In genomic region chr4:46094916-46095825, GRCm38 (mm10) we compare ENCODE assay signal across 8 mouse cellular contexts. TPM values are rescaled to one million over a fixed set of nuclear protein-coding genes. Genes with fewer than 3 reads are reported as not detected.
DNase-seq lines count a peak whose midpoint lies in the region; ATAC-seq and TF ChIP-seq lines count a peak whose summit lies in the region.
"Had no signal": no experiment of that assay in that cellular context is flagged by ENCODE, and none has a peak within 500 bp of the region (broad histone marks: within the 10 kb centered on the region; RNA-seq: fewer than 3 reads in every experiment).

No protein-coding gene starts in this region.

- WGBS in hindbrain, postnatal 0 days, result 35% methylated on average over 15 of the region's 15 CpGs
- WGBS in midbrain, embryonic 10.5 days, result 86% methylated on average over 15 of the region's 15 CpGs
- 66% methylated on average over 15 of the region's 15 CpGs for WGBS in stomach, postnatal 0 days

- H3K4me3 ChIP-seq in left cerebral cortex, adult 2 months, result no peak overlapping the region
- H3K4me3 ChIP-seq in hindbrain, postnatal 0 days (ENCODE audit: low read length), result no peak overlapping the region
- H3K4me3 ChIP-seq in midbrain, embryonic 10.5 days, result no peak overlapping the region
- no peak overlapping the region for H3K4me3 ChIP-seq in stomach, postnatal 0 days (ENCODE audit: low read depth, low read length)

- H3K4me2 ChIP-seq in hindbrain, postnatal 0 days (ENCODE audit: low read depth, low read length), result no peak overlapping the region
- no peak overlapping the region for H3K4me2 ChIP-seq in stomach, postnatal 0 days (replicated peaks; ENCODE audit: low read depth)

- TF ChIP-seq CTCF in left cerebral cortex, adult 2 months (IDR thresholded peaks at IDR 0.05), result no peak
- no peak for TF ChIP-seq CTCF in hindbrain, postnatal 0 days (IDR thresholded peaks at IDR 0.05; ENCODE audit: low read depth)
- no peak for TF ChIP-seq CTCF in stomach, postnatal 0 days (IDR thresholded peaks at IDR 0.05; ENCODE audit: low read depth)

- intact Hi-C loops in left cerebral cortex, adult 2 months (cut with DNase I), result no loop called here
- intact Hi-C loops in left cerebral cortex, postnatal 25 days (cut with DNase I), result no loop called here

- H3K4me1 ChIP-seq in hindbrain, postnatal 0 days (ENCODE audit: insufficient read depth, low read length), result no peaks in the 10 kb centered on the region; the same call in none of the 2 replicates
- H3K4me1 ChIP-seq in midbrain, embryonic 10.5 days, result peaks cover 14% of the 10 kb centered on the region
- H3K4me1 ChIP-seq in stomach, postnatal 0 days (replicated peaks; ENCODE audit: control insufficient read depth, insufficient read depth), result no peaks in the 10 kb centered on the region

- DNase-seq in left cerebral cortex, adult 2 months (ENCODE audit: extremely low spot score in 1 of 2, low spot score in 2 of 2), result no peak
- DNase-seq in left cerebral cortex, postnatal 25 days (ENCODE audit: low spot score in 2 of 2), result no peak
- DNase-seq in Muller cell, postnatal 12 days (ENCODE audit: inconsistent ontology term), result peak; percentile 94
- DNase-seq in cerebellum, adult 9-10 months, result peak; percentile 81
- peak; percentile 66 for DNase-seq in hindbrain, postnatal 0 days (ENCODE audit: low spot score)
- DNase-seq in midbrain, embryonic 10.5 days (ENCODE audit: low spot score), result no peak
- DNase-seq in stomach, postnatal 0 days (ENCODE audit: low spot score), result no peak
- DNase-seq: adrenal gland, postnatal 10 days had no signal

- ATAC-seq in hindbrain, postnatal 0 days, result peak; percentile 62
- no peak for ATAC-seq in stomach, postnatal 0 days (ENCODE audit: low FRiP score, low TSS enrichment)

- no peak for TF ChIP-seq EP300 in stomach, postnatal 0 days (optimal IDR thresholded peaks at IDR 0.05)

- H3K27ac ChIP-seq in left cerebral cortex, adult 2 months, result peak overlapping the region; percentile 40
- H3K27ac ChIP-seq in hindbrain, postnatal 0 days, result 0 out of 2 replicates have a peak overlapping the region, but pooled peaks have one; percentile 7
- H3K27ac ChIP-seq in midbrain, embryonic 10.5 days (replicated peaks), result no peak overlapping the region
- H3K27ac ChIP-seq in stomach, postnatal 0 days (replicated peaks), result no peak overlapping the region

- no peak overlapping the region for H3K9ac ChIP-seq in hindbrain, postnatal 0 days (replicated peaks; ENCODE audit: low read length)
- H3K9ac ChIP-seq in stomach, postnatal 0 days (ENCODE audit: low read length), result no peak overlapping the region

- H3K9me3 ChIP-seq in hindbrain, postnatal 0 days (ENCODE audit: low read length), result no peaks in the 10 kb centered on the region
- H3K9me3 ChIP-seq in midbrain, embryonic 10.5 days (replicated peaks), result no peaks in the 10 kb centered on the region
- no peaks in the 10 kb centered on the region for H3K9me3 ChIP-seq in stomach, postnatal 0 days (ENCODE audit: control insufficient read depth, low read length)

- no peaks in the 10 kb centered on the region for H3K36me3 ChIP-seq in hindbrain, postnatal 0 days (ENCODE audit: insufficient read depth, low read length)
- no peaks in the 10 kb centered on the region for H3K36me3 ChIP-seq in midbrain, embryonic 10.5 days
- H3K36me3 ChIP-seq in stomach, postnatal 0 days (ENCODE audit: control insufficient read depth, insufficient read depth, low read length), result no peaks in the 10 kb centered on the region

- no peaks in the 10 kb centered on the region for H3K27me3 ChIP-seq in hindbrain, postnatal 0 days (ENCODE audit: insufficient read depth, low read length)
- no peaks in the 10 kb centered on the region for H3K27me3 ChIP-seq in midbrain, embryonic 10.5 days (ENCODE audit: low read depth, poor library complexity, severe bottlenecking)
- no peaks in the 10 kb centered on the region for H3K27me3 ChIP-seq in stomach, postnatal 0 days (ENCODE audit: control insufficient read depth, insufficient read depth, low read length)

RNA-seq across cellular contexts. Expression of gene Ncbp1, which starts 43.2 kb away (rescaled TPM):
- 10 to 100 TPM; 47.4 to 49.5 TPM for total RNA-seq in left cerebral cortex, adult 2 months (2021)
- total RNA-seq in left cerebral cortex, postnatal 25 days (2021), result 10 to 100 TPM; 51.3 to 54.9 TPM
- 34.8 and 35.3 TPM in 2 replicates for total RNA-seq in hindbrain, postnatal 0 days (2014; rRNA removed)
- polyA plus RNA-seq in hindbrain, postnatal 0 days (2015; fragmentation: Nextera tagmentation; extraction: Ambion mirVana), result 44.7 and 46.2 TPM in 2 replicates
- 127 and 133 TPM in 2 replicates for polyA plus RNA-seq in midbrain, embryonic 10.5 days (2016; fragmentation: Nextera tagmentation; extraction: Ambion mirVana)
- polyA plus RNA-seq in stomach, postnatal 0 days (2015; fragmentation: Nextera tagmentation; extraction: Ambion mirVana), result 27.0 and 27.8 TPM in 2 replicates

RNA-seq across cellular contexts. Expression of gene Tstd2, which starts 43.3 kb away (rescaled TPM):
- total RNA-seq in left cerebral cortex, adult 2 months (2021), result 10 to 100 TPM; 17.8 to 18.6 TPM
- total RNA-seq in left cerebral cortex, postnatal 25 days (2021), result 10 to 100 TPM; 14.2 to 17.7 TPM
- total RNA-seq in hindbrain, postnatal 0 days (2014; rRNA removed), result 20.2 and 25.5 TPM in 2 replicates
- 18.5 and 22.4 TPM in 2 replicates for polyA plus RNA-seq in hindbrain, postnatal 0 days (2015; fragmentation: Nextera tagmentation; extraction: Ambion mirVana)
- polyA plus RNA-seq in midbrain, embryonic 10.5 days (2016; fragmentation: Nextera tagmentation; extraction: Ambion mirVana), result 62.8 and 63.6 TPM in 2 replicates
- 14.5 and 17.2 TPM in 2 replicates for polyA plus RNA-seq in stomach, postnatal 0 days (2015; fragmentation: Nextera tagmentation; extraction: Ambion mirVana)

RNA-seq across cellular contexts. Expression of gene Tmod1, which starts 56.4 kb away (rescaled TPM):
- total RNA-seq in left cerebral cortex, adult 2 months (2021), result 10 to 100 TPM; 45.5 to 49.1 TPM
- 10 to 100 TPM; 39.6 to 48.7 TPM for total RNA-seq in left cerebral cortex, postnatal 25 days (2021)
- total RNA-seq in hindbrain, postnatal 0 days (2014; rRNA removed), result 0.58 and 1.3 TPM in 2 replicates
- polyA plus RNA-seq in hindbrain, postnatal 0 days (2015; fragmentation: Nextera tagmentation; extraction: Ambion mirVana), result 2.3 and 2.5 TPM in 2 replicates
- polyA plus RNA-seq in midbrain, embryonic 10.5 days (2016; fragmentation: Nextera tagmentation; extraction: Ambion mirVana), result 1.6 and 3.0 TPM in 2 replicates
- polyA plus RNA-seq in stomach, postnatal 0 days (2015; fragmentation: Nextera tagmentation; extraction: Ambion mirVana), result 3.2 and 3.4 TPM in 2 replicates

Comparison
In these comparisons a context has a peak if more than half of its experiments do, and no peak if none do; other contexts are left out.
1. DNase-seq: peak in Muller cell, postnatal 12 days (single experiment), cerebellum, adult 9-10 months (single experiment) and hindbrain, postnatal 0 days (single experiment); none in left cerebral cortex, adult 2 months (0 of 2), left cerebral cortex, postnatal 25 days (0 of 2), midbrain, embryonic 10.5 days (single experiment) and stomach, postnatal 0 days (single experiment).
2. H3K27ac ChIP-seq: peak in left cerebral cortex, adult 2 months (single experiment) and hindbrain, postnatal 0 days (single experiment); none in midbrain, embryonic 10.5 days (single experiment) and stomach, postnatal 0 days (single experiment).
3. RNA of gene Tmod1, which starts 56.4 kb away (total RNA-seq): 45.5 to 49.1 TPM in left cerebral cortex, adult 2 months and 39.6 to 48.7 TPM in left cerebral cortex, postnatal 25 days; 0.58 to 1.3 TPM in hindbrain, postnatal 0 days; every median in the first group is over 10 times any median in the second.